Mouse (Mus musculus) liver, embryonic 14.5 days (tissue): ENCODE measurements around the gene Trim41.

Source experiments
- CTCF ChIP-seq: IDR thresholded peaks from 2 replicates; pipeline ENCODE4 v1.5.1; 2016; ENCODE audit warnings: antibody characterized with exemption, low read depth, control low read depth
- EP300 ChIP-seq: IDR thresholded peaks from 2 replicates; pipeline ENCODE4 v1.6.1; 2016; ENCODE audit warnings: antibody characterized with exemption, low read depth

GRCm38 (mm10) chr11:48782243-48782642 is 34.9 kb downstream of the Trim41 start:
- TF ChIP-seq CTCF (peak; percentile 23; the same call in 1 of the 2 replicates), EP300 (no peak)
